Mouse (Mus musculus) heart, adult 18-20 months (tissue): ENCODE measurements at regions not wholly inside any gene's neighbourhood (a gene's known extent, or its start where the extent isn't known, plus 50 kb on each side); places are given as distances from the start of the nearest gene placed in this dataset.
"Not testable (repeated sequence)": the region's sequence is repeated elsewhere in the genome, so short reads cannot be mapped to it uniquely, and the experiment has no call there.

Experiments
- DNase-seq, 2 experiments: peaks; one replicate each; pipeline ENCODE4 v3.0.0; 2021 to 2022; ENCODE audit warnings: mixed read lengths in 1 of 2

DNA sequence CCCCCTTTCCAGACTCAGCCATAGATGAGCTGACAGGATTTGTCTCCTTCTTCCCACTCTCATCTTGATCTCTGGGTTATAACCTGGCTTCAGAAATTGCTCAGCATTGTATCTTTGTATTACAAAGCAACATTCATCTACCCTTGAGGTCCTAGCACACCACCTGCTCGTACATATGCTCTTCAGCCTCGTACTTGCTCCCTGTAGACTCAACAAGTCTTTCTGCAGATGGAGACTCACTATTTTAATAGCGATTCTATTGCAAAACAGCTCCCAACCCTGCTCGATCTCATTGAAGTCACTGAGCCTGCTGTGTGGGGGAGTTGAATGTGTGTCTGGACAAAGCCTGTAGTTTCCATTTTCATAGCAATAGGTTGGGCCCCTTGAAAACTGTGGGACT lies 535.2 kb upstream of the Auts2 start:
- DNase-seq, result no peak

DNA sequence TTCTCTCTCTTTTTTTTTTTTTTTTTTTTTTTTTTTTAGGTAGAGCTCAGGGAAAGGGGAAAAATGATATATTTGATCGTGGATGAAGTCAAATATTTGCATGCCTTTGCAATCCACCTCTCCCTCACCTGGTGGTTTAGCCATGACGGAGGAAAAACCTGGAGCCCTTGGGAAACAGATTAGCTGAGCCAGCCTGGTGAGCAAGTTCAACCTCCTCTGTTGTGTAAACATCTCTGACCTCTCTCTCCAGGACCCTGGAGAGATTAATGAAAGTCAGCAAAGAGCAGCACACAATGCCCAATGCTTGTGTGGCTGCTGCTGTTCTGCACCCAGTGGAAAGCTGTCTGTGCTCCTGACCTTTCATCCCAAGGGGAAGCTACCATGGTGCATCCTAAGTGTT lies 530.2 kb upstream of the Auts2 start:
- no peak for DNase-seq

DNA sequence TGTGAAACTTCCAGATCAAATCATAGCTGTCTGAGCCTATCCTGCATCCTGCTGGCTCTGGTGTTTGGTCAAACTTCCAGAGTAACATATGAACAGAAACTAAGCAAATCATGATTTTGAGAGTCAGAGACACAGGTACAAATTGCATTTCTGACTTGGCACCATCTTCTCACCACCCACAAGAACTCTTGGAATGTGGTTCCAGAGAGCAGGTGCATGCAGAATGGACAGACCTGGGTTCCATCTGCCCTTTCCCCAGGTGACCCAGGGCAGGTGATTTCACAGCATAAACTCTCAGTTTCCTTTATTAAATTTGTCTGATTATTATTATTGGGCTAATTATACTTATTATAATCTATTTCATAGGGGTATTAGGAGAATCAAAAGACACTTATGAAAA lies 527.0 kb upstream of the Auts2 start:
- DNase-seq, result no peak

DNA sequence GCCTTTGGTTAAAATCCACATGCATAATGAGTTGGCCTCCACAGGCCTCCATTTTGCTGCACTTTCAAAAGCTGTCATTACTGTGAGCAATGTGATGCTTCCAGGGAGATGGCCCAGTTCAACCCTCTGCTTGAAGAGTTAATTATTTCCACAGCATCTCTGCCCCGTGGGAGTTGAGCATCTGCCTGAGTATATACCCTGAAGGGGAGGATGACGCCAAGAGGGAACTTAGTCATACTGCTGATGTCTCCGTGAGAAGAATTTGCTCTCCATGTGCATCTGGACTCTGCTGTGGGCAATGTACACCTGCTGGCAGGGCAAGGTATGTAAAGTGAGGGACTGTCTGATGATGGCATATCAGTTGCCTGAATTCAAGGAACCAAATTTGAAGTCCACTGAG lies 519.3 kb upstream of the Auts2 start:
- no peak for DNase-seq

DNA sequence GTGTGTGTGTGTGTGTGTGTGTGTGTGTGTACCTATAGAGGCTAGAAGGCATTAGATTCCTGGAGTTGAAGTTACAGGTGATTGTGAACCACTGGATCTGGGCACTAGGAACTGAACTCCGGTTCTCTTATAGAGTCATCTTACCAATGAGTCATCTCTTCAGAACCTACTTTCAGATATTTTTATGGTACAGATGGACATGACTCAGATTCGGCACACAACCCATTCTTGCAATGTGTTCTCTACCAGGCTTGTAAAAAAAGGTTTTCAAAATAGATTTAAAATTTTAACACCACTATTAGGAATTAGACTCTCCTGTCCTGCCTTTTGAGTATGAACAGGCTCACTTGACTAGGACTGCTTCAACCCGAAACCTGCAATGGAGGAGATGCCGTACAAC lies 504.3 kb upstream of the Auts2 start:
- DNase-seq, result no peak

DNA sequence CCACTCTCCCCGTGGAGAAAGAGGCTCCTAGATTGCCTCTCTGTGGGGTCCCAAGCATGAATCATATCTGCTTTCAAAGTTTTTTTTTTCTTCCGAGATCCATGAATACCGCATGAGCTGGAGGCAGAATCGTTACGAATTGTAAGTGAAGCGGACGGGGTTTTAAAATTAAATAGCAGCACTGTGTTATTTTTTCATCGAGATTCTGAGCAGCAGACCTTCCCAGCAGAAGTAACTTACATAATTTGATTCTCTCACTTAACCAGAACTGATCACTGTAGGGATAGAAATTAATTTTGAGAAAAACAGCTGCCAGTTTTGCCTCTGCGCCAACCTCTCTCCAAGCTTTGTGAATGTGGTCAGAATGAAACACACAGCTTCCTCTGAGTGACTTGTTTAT lies 502.5 kb upstream of the Auts2 start:
- no peak for DNase-seq

DNA sequence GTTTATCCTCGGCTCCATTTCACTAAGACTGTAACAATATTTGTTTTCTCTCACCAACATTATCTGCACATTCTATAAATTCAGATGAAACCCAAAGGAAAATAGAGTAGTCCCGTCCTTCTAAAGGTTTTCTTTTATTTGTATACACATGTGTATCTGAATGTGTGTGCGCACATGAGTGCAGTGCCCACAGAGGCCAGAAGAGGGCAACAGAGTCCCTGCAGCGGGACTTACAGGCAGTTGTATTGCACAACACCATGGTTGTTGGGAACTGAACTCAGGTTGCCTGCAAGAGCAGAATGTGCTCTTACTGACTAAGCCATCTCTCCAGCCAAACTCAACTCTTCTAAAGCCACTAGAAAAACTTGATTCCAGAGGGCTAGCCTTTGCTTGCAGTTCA lies 484.4 kb upstream of the Auts2 start:
- DNase-seq, result no peak

DNA sequence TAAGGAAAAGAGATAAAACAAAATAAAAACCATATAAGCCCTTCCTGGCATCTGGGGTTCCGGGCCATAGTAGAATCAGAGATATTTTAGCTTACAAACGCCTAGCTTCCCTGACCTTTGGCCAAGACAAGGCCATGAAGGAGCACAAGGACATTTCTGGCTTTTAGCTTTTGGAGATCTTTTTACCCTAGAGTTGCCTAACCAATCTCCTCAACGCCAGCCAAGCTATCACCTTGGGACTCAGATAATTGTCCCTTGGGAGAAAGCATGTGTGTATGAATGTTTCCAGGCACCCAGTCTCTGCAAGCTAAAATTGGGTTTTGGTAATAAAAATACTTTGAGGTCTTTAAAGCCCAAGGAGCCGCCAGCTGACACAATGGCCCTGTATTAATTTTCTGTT lies 482.0 kb upstream of the Auts2 start:
- DNase-seq, result no peak

DNA sequence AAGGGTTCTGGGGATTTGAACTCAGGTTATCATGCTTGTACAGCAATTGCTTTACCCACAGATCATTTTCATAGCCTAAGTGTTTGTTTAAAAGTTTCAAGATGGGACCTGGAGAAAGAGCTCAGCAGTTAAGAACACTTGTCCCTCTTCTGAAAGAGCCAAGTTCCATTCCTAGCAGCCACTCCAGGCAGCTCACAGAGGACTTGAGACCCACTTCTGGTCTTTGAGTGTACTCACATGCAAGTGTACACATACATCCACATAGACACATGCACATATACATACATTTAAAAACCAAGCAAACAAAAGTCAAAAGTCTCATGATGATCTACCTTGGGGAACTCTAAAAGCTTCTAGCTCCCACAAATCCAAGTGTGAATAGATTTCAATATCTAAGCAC lies 477.7 kb upstream of the Auts2 start:
- DNase-seq, result no peak

DNA sequence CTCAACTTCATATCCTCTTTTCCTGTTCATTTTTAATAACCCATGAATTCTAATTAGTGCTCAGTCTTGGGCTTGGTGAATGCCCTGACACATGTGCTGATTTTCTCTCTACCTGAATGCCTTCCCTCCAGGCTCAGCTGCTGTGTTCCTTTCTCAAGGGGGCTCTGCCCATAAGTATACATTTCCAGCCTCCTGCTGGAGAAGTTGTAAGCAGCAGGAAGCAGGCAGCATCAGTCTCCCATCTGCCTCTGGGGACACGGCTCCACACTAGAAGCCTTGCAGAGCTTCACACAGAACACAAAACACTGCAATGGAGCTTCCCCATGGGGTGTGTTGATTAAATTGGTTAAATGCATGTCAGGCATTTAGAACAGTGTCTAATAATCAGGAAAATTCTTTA lies 477.0 kb upstream of the Auts2 start:
- DNase-seq, result no peak

DNA sequence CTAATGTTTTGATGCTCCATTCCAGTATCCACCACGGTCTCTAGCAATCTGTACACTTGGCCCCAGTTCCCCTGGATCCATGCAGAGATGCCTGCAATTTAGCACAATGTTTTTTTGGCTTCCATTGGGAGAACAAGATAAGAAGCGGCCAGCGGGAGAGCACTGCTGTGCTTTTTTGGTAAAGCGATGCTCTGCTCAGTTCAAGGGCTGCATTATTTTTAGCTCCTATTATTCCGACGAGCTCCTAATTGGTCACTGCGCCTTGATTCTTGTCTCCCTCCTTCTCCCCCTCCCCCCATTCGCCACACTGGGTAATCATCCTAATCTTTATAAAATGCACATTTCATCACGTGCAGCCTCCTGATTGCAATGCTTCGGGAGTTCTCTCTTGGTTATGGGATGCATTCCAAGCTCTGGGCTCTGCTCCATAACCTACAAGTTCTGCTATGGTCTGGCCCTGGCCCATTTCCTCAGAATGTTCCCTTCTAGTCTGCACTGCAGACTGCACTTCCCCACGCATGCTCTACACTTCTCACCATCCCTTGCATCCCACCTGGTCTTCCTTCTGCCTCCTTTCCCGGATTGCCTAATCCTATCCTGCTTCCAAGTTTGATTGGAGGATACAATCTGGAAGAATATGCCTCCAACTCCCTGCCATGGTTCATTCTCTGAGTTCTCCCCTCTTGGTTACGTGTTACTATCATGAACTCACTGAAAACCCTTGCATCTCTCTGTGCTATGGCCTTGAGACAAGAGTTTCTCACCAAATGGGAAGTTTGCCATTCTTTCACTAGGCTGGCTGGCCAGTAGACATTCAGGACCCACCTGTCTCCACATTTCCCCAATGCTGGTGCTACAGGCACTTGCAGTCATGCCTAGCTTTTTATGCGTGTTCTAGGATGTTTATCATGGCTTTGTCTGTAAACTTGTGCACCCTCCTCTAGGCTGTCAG lies 467.8 kb upstream of the Auts2 start:
- DNase-seq, result peak; percentile 79 to 88

DNA sequence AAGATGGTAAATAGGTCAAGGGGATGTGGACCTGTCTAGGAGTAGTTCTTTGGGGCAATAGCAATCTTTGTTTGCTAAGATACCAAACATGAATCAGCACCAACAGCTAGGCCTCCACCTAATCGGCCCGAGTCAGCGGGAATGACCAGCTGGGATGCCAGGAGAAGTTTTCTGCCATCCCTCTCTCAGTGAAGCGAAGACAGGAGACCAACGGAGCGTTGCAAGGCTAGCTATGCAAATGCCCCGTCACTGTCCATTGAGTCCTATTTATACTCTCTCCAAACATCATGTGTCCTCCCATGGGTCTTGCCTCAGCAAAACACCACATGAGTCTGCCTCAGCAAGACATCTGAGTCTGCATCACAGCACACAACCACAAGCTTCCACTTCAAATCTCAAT lies 439.7 kb upstream of the Auts2 start:
- no peak for DNase-seq

DNA sequence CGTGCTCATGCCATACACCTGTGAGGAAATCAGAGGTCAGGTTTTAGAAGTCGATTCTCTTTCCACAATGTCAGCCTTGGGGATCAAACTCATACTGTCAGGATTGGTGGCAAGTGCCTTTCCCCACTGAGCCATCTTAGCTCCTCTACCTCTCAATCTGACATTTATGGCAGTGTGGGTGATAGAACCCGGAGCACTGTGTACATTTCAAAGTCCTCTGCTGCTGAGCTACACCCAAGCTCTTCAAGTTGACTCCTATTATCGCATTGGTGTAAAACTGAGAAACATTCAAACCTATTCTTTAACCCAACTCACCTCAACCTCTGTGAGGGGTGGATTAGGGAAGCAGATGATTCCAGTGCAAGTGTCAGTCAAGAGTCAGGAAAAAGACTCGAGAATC lies 435.9 kb upstream of the Auts2 start:
- DNase-seq, result no peak

DNA sequence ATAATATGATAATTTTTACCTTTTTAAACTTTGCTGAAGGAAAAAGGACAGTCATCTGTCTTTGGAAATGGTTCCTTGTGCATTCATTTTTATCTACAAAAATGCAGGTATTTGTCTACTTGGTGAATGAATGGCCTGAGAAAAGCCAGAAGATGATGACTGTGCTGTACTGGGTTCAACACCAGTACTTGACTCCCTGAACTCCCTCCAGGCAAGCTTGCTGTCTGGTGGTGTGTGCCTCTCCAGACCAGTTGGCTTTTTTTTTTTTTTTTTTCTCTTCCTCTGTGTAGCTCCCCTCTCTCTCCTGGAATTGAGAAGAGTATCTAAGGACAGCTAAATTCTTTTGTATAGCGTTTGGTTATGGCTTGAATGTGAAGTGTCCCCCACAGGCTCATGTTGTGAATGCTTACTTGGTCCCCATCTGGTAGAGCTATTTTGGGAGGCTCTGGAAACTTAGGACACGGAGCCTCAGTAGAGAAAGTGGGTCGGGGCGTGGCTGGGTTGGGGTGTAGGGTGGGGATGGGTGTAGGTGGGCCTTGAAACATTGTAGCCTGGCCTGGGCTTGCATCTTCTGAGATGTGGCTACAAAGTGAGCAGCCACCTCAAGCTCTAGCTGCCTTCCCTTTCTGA lies 432.3 kb upstream of the Auts2 start:
- DNase-seq, result no peak

DNA sequence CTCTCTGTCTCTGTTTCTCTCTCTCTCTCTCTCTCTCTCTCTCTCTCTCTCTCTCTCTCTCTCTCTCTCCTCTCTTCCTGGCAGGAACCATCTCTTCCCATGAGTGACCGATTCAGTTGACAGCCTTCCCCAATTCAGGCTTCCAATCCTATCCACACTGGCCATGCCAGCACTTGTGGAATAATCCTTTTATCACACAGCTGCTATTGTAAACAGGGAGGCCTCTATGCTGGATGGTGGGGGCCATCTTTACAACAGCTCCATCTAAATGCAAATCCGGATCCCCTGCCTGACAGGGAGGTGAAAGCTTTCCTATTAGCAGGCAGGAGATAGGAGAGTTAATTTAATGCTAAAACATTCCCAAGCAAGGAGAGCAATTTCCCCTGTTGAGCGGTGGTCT lies 431.7 kb upstream of the Auts2 start:
- DNase-seq, result no peak

DNA sequence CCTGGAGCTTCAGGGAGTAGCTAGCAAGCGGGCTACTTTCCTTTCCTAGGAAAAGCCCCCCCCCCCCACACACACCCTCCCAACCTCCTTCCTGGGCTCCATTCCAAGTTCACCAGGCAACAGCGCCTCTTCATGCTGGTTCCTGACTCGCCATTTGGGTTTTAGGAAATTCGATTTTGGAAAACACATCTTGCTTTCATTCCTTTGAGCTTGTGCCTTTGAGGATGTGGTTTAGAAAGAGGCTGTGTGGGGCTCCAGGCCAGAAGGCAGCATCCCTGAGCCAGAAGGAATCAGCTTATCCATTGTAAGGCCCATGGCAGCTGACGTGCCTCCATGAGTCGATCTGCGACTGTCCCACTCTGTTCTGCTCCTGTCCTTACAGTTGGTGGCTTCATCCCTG lies 427.9 kb upstream of the Auts2 start:
- DNase-seq, result no peak

DNA sequence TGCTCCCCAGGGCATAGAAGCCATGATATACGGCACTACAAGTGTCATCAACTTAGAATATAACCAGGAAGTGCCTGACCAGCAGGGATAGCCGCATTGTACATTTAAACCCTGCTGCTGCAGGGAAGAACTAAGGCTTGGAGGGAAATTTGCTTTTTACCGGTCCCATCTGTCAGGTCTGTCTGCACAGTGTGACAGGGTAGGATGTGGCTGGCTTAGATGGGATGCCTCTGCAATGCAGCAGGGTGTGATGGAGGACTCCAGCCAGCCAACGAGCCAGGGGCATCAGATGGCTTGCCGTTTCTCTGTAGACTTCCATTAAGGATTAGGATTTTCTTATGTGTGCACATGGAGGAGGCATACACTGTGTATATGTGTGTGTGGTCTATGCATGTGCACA lies 426.2 kb upstream of the Auts2 start:
- no peak for DNase-seq

DNA sequence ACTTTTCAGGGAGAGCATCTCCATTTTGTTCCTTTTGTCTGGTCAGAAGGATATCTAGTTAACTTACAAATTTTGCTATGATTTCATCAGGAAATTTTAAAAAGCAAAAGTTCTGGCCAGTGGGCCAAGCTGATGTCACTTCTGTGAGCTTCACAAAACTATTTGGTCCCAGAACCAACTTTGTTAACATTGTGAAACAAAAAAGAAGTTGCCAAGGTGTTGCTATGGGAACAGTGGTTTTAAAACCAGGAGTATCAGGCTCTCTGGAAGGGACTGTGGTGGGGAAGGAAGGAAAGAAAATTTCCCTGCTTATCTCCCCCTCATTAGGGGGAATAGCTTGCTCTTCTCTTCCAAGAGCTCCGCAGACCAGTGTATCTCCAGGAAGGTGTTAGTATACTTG lies 416.8 kb upstream of the Auts2 start:
- peak; percentile 64 to 66 for DNase-seq

DNA sequence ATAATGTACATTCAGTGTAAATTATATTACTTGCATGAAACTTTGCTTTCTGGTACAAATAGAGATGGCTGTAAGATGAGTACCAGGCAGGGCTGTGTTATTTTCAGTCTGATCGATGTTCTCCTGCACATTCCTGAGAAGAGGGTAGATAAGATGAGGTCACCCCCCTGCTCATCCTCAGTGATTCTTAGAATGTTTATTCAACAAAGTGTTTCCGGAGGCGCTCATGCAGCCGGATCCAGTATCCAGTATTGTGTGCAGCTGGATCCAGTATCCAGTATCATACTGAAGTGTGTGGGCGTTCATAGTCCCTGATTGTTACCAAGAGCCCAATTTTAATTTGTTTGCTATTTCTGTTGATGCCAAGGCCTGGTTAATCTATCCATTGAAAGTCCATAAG lies 413.0 kb upstream of the Auts2 start:
- no peak for DNase-seq

DNA sequence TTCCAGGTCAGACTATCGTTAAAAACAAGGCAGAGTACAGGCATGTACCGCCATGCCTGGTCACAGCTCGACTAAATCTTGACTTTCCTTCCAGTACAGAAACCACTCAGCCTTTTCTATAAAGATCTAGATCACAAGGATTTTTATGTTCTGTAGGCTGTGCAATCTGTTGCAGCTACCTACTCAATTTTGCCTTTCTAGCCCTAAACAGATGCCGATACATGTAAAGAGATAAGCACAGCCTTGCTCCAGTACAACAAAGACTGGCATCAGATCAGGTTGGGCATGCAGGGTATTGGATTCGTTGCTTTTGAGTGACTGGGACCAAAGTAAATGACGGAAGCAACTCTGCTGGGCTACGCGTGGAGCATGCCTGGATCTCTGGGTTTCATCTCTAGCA lies 411.9 kb upstream of the Auts2 start:
- no peak for DNase-seq

DNA sequence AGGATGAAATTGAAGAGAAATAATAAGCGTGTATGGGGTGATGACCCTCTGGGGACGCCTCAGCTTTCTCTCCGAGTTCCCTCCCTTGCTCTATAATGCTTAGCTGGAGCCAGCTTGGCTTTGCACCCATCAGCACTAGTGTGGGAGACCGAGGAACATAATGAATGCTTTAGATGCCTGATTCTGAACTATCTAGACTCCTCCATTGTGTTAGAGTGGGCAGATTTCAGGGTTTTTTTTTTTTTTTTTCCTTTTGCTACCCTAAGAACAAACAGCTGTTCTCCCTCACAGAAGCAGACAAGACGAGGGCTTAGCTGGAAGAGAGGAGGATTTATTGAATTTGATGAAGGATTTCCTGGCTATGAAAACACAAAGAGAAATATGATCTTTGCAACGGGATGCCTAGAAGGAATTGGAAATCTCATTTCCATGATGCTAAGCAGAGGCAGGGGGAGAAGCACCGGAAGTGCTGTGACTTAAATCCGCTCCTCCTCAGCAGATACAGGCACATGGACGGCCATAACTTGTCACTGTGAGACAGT lies 390.4 kb upstream of the Auts2 start:
- DNase-seq, result no peak

DNA sequence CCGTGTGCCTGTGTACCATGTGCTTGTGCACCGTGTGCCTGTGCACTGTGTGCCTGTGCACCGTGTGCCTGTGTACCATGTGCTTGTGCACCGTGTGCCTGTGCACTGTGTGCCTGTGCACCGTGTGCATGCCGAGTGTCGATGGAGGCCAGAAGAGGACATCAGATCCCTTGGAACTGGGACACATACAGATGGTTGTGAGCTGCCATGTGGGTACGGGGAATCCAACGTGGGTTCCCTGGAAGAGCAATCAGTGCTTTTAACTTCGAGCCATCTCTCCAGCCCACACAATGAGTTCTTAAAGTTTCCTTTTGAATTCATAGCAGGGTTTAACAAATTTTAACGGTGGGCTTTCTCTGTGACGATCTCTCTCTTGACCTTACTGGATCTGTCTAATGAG lies 386.8 kb upstream of the Auts2 start:
- DNase-seq, result not testable (repeated sequence)

DNA sequence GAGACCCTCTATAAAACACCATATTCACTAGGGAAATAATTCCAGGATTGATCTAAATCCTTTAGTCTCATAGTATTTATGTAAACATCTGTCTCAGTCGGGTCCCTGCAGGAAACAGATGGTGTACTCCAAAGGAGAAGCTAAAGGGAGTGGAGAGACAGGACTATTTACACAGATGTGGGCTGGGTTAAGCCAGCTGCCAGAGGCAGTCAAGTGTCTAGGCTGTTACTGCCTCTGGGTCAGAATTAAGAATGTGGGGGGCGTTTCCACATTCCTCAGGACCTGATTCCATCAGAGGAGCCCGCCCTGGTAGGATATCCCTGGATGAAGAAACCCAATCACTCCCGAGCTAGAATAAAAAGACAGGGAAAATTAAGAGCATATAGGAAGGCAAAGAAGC lies 380.2 kb upstream of the Auts2 start:
- DNase-seq, result no peak

DNA sequence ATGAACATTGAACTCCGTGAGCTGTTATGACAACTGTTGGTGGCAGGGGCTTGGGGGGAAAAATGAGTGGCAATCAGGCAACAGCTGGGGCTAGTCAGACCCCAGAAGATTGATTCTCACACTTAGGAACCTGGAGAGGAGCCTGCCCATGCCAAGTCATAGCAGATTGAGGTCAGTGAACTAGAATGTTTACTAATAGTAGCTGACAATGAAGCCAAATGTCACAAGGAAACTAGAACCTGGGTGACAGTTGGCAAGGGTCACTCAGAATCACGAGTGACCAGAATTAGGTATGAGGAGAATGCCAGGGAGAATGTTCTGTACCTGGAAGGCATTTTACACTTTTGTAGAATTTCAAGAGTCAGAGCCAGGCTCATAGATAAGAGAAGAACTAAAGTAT lies 365.9 kb upstream of the Auts2 start:
- no peak for DNase-seq
